Mouse (Mus musculus): Measurements from ENCODE around the gene Hadh. TPM values are rescaled to one million over a fixed set of nuclear protein-coding genes. Genes with fewer than 3 reads are reported as not detected.

The Hadh gene
- polyA plus RNA-seq, 1 experiment from 2014 or later, result 123 TPM

DNA sequence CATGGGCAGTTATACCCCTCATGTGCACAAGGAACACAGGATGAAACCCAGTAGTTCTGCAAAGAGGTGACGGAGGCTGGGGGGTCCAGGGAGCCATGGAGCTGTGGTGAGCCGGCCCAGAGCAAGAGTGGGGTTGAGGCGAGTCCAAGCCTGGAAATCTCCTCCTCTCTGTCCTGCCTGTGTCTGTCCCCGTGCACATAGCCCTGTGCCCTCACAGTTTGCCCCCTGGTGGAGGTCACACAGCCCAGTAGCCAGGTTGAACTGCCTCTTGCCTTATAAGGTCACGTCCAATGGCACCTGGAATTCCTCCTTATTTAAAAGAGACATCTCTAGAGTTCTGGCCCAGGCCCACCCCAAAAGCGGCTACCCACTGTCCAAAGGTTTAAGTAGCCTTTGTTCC lies 24.5 kb downstream of the Hadh start:
- Histone ChIP-seq H3K4me2 (ENCODE audit: low read depth, low read length) (no peak overlapping the region), H3K4me3 (ENCODE audit: low read length) (no peak overlapping the region), H3K27ac (ENCODE audit: low read length) (no peak overlapping the region), H3K9ac (ENCODE audit: low read length) (no peak overlapping the region), H3K9me3 (ENCODE audit: control insufficient read depth, low read length) (no peaks in the 10 kb centered on the region), H3K4me1 (replicated peaks; ENCODE audit: control insufficient read depth, insufficient read depth, low read length) (peaks cover 6% of the 10 kb centered on the region; the same call in 1 of the 2 replicates), H3K27me3 (ENCODE audit: control insufficient read depth, insufficient read depth, low read depth, low read length) (no peaks in the 10 kb centered on the region), H3K36me3 (ENCODE audit: control insufficient read depth, insufficient read depth, low read length) (peaks cover 12% of the 10 kb centered on the region)
- 68% methylated on average over 6 of the region's 6 CpGs for WGBS
- no peak for ATAC-seq (ENCODE audit: low read depth)

DNA sequence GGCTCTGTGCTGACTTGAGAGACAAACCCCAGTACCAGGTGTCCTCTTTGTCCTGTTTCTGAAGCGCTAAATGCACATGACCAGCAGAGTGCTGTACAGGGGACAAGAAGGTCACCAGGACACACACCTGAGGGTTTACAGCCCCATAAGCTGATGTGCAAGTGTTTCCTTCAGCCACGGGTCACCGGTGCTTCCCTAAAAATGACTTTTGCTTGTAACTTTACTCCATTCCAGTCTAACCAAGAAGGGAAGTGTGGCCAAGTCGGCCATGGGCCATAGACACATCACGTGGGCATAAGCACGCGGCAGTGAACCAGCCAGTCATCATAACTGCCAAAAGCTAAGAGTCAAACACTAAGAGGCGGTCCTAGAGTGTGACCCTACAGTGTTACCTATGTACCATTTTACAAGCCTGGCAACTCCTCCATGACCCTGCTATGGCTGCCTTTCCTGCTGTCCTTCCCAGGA lies 25.3 kb downstream of the Hadh start:
- no peak overlapping the region for H3K4me2 ChIP-seq (ENCODE audit: low read depth, low read length)
- no peaks in the 10 kb centered on the region for H3K27me3 ChIP-seq (ENCODE audit: control insufficient read depth, insufficient read depth, low read depth, low read length)
- peaks cover 6% of the 10 kb centered on the region; the same call in 1 of the 2 replicates for H3K4me1 ChIP-seq (replicated peaks; ENCODE audit: control insufficient read depth, insufficient read depth, low read length)
- no peak overlapping the region for H3K27ac ChIP-seq (ENCODE audit: low read length)
- H3K4me3 ChIP-seq (ENCODE audit: low read length), result no peak overlapping the region
- no peak overlapping the region for H3K9ac ChIP-seq (ENCODE audit: low read length)
- no peaks in the 10 kb centered on the region for H3K9me3 ChIP-seq (ENCODE audit: control insufficient read depth, low read length)
- H3K36me3 ChIP-seq (ENCODE audit: control insufficient read depth, insufficient read depth, low read length), result peaks cover 14% of the 10 kb centered on the region
- ATAC-seq (ENCODE audit: low read depth), result 0 out of 2 replicates have a peak, but pooled peaks have one; percentile 2
- WGBS, result 86% methylated on average over 8 of the region's 8 CpGs

DNA sequence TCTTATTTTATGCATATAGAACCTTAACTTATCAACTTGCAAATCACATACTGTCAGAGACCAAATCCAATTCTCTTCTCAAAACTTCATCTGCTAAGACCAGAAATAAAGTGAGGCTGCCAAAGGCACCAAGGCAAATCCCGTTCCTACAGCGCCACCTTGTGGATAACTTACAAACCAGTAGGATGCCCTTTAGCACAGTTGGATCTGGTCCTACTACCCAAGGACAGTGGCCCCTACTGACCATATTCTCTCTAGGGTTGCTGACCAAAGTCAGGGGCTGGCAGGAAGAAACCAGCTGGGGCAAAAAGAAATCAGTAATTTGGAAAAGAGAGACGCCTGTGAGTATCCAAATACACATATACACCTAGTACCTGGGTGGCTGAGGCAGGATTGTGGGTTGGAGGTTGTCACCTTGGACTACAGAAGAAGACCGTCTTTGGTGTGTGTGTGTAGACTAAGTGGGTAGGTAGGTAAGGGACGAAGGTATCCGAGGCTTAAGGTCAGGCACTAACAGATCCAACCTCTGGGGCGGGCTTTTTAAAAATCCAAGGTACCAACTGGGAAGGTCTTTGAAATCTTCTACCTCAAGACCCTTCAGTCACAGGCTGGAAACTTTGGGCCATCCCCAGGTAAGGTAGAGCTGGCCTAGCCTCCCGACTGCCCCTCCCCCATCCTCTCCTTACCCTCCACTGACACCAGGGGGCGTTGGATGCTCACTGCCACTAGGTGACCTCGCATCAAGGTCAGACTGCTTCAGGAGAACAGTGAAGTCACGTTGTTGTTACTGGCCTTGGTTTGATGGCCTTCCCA lies 25.9 kb downstream of the Hadh start:
- Histone ChIP-seq H3K36me3 (ENCODE audit: control insufficient read depth, insufficient read depth, low read length) (peaks cover 14% of the 10 kb centered on the region), H3K4me1 (replicated peaks; ENCODE audit: control insufficient read depth, insufficient read depth, low read length) (peaks cover 6% of the 10 kb centered on the region; the same call in 1 of the 2 replicates), H3K27ac (ENCODE audit: low read length) (no peak overlapping the region), H3K4me3 (ENCODE audit: low read length) (no peak overlapping the region), H3K4me2 (ENCODE audit: low read depth, low read length) (no peak overlapping the region), H3K9me3 (ENCODE audit: control insufficient read depth, low read length) (no peaks in the 10 kb centered on the region), H3K9ac (ENCODE audit: low read length) (no peak overlapping the region), H3K27me3 (ENCODE audit: control insufficient read depth, insufficient read depth, low read depth, low read length) (no peaks in the 10 kb centered on the region)
- 54% methylated on average over 11 of the region's 11 CpGs for WGBS
- peak; percentile 76 for ATAC-seq (ENCODE audit: low read depth)

DNA sequence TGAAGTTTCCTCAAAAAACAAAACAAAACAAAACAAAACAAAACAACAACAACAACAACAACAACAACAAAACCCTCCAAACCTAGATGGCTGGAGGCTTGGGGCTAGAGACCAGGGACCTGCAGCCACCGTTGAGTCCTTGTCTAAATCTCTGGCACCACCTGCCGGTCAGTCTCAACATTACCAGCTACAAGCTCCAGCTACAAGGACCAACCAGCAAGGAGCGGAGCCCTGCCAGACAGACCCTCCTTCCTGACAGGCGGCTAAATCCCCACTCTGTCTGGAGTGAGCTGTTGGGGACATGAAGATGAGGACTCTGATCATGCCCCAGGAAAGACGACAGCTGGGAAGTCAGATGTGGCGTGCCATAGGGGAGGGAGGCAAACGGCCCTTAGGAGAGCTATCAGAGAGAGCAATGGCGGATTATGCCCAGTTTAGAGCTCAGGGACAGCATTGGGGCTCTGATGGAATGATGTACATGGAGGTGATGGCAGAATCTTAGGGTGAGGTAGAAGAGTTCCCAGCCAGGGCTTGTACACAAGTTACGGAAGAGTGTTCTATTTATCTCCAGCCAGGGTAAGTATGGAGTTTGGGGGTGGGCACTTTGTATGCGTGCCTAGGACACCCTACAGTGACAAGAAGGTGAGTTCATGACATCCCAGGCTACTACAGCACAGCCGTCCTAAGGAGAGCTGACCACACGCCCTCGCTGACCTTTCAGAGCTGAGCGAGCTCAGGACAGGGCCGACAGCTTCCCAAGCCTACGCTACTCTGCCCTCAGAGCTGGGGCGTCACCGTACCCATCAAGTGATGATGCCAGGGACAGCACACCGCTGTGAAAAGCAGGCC lies 33.9 kb downstream of the Hadh start:
- Histone ChIP-seq H3K4me3 (ENCODE audit: low read length) (no peak overlapping the region), H3K4me1 (replicated peaks; ENCODE audit: control insufficient read depth, insufficient read depth, low read length) (peaks cover 5% of the 10 kb centered on the region; the same call in 1 of the 2 replicates), H3K36me3 (ENCODE audit: control insufficient read depth, insufficient read depth, low read length) (peaks cover 16% of the 10 kb centered on the region; the same call in 1 of the 2 replicates), H3K4me2 (ENCODE audit: low read depth, low read length) (no peak overlapping the region), H3K9me3 (ENCODE audit: control insufficient read depth, low read length) (no peaks in the 10 kb centered on the region), H3K27ac (ENCODE audit: low read length) (no peak overlapping the region), H3K9ac (ENCODE audit: low read length) (no peak overlapping the region), H3K27me3 (ENCODE audit: control insufficient read depth, insufficient read depth, low read depth, low read length) (no peaks in the 10 kb centered on the region)
- peak; percentile 83 for ATAC-seq (ENCODE audit: low read depth)
- 56% methylated on average over 19 of the region's 19 CpGs for WGBS

DNA sequence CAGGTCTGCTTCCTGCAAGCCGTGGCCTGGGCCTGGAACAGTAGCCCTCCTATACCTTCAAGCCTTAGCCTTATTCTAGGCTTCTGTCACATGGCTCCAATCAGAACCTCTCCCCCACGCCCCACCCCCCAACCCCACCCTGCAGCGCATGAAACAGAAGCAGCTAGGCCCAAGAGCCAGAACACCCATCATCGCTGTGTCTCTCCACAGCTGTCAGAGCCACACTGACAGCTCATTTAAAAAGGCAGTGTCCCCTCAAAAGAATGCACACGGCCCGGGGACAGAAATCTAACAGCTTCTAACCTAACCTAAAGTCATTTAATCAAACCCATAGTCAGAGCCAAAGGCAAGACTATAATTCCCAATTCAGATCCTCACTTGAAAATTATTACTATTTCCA lies 34.8 kb downstream of the Hadh start:
- H3K36me3 ChIP-seq (ENCODE audit: control insufficient read depth, insufficient read depth, low read length), result peaks cover 21% of the 10 kb centered on the region; the same call in 1 of the 2 replicates
- no peak overlapping the region for H3K4me2 ChIP-seq (ENCODE audit: low read depth, low read length)
- H3K9me3 ChIP-seq (ENCODE audit: control insufficient read depth, low read length), result no peaks in the 10 kb centered on the region
- H3K27ac ChIP-seq (ENCODE audit: low read length), result no peak overlapping the region
- ATAC-seq (ENCODE audit: low read depth), result peak; percentile 73
- no peaks in the 10 kb centered on the region for H3K27me3 ChIP-seq (ENCODE audit: control insufficient read depth, insufficient read depth, low read depth, low read length)
- WGBS, result 47% methylated on average over 6 of the region's 6 CpGs
- H3K4me1 ChIP-seq (replicated peaks; ENCODE audit: control insufficient read depth, insufficient read depth, low read length), result peaks cover 5% of the 10 kb centered on the region; the same call in 1 of the 2 replicates
- H3K9ac ChIP-seq (ENCODE audit: low read length), result no peak overlapping the region
- no peak overlapping the region for H3K4me3 ChIP-seq (ENCODE audit: low read length)

DNA sequence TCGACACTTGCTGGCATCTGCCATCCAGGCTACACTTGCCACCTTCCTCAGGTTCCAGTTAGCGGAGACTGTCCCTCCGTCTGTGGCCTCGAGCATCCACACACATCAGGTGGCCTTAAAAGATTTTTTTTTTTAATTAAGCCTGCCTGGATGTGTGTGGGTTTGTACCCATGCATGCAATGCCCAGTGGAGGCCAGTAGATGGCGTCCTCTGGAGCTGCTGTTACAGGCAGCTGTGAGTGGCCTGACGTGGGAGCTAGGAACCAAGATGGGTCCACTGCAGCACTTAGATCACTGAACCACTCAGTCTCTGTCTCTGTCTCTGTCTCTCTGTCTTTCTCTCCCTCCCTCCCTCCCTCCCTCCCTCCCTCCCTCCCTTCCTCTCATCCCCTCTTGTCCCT lies 43.8 kb downstream of the Hadh start:
- H3K4me3 ChIP-seq (ENCODE audit: low read length), result no peak overlapping the region
- no peak for ATAC-seq (ENCODE audit: low read depth)
- 73% methylated on average over 6 of the region's 6 CpGs for WGBS

DNA sequence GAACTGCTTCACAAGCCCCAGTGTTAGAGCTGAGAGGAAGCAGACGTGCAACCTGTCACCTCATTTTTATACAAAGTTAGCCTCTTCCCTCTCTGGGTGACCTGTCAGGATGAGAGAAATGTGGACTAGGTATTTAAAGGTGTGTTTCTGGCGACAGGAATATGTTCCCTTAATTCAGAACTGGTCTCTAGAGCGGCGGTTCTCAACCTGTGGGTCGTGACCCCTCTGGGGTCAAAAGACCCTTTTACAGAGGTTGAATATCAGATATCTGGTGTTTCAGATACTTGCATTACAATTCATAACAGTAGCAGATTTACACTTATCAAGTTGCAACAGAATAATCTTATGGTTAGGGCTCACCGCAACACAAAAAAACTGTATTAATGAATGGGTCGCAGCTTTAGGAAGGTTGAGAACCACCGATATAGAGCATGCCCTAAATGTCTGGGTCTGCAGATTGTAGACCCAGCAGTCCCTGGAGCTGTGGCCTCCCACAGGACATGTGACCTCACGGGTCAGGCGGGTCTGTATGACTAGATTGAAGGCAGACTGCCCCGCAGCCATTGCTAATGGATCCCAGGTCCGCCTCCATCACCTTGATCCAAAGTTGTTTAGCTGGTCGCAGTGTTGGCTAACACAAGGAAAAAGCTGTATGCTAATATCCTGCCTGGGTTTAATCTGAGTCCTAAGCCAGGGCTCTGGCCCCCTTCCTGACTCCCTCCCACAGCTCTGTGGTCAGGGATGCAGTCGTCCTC lies 53.1 kb downstream of the Hadh start:
- H3K9me3 ChIP-seq (ENCODE audit: control insufficient read depth, low read length), result no peaks in the 10 kb centered on the region
- WGBS, result 88% methylated on average over 14 of the region's 14 CpGs
- no peak for ATAC-seq (ENCODE audit: low read depth)

More for the DNA sequence above, 43.8 kb downstream of the Hadh start:
- H3K27me3 ChIP-seq (ENCODE audit: control insufficient read depth, insufficient read depth, low read depth, low read length), result no peaks in the 10 kb centered on the region
- no peak overlapping the region for H3K27ac ChIP-seq (ENCODE audit: low read length)
- peaks cover 8% of the 10 kb centered on the region; the same call in 1 of the 2 replicates for H3K36me3 ChIP-seq (ENCODE audit: control insufficient read depth, insufficient read depth, low read length)
- no peaks in the 10 kb centered on the region for H3K9me3 ChIP-seq (ENCODE audit: control insufficient read depth, low read length)
- H3K9ac ChIP-seq (ENCODE audit: low read length), result no peak overlapping the region
- H3K4me2 ChIP-seq (ENCODE audit: low read depth, low read length), result no peak overlapping the region
- H3K4me1 ChIP-seq (replicated peaks; ENCODE audit: control insufficient read depth, insufficient read depth, low read length), result no peaks in the 10 kb centered on the region

DNA sequence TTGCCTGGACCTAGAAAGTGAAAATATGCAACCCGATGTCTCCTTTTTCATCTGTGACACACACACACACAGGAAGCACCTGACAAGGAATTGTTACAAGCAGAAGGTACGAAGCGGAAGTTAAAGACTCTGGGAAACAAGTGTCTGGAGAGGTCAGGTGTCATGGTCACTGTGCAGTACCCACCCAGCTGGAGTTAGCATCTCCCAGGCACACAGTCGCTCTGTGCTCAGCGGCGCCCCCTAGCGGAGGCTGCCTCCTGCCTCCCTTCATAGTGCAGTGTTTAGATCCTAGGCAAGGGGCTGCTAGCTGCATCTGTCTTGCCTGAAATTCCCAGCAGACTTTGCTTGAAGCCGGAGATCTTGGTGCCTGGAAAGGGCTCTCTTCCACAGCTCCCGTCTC lies 57.1 kb downstream of the Hadh start:
- Histone ChIP-seq H3K27ac (ENCODE audit: low read length) (no peak overlapping the region), H3K36me3 (ENCODE audit: control insufficient read depth, insufficient read depth, low read length) (no peaks in the 10 kb centered on the region), H3K4me1 (replicated peaks; ENCODE audit: control insufficient read depth, insufficient read depth, low read length) (no peaks in the 10 kb centered on the region), H3K9ac (ENCODE audit: low read length) (no peak overlapping the region), H3K9me3 (ENCODE audit: control insufficient read depth, low read length) (no peaks in the 10 kb centered on the region), H3K4me2 (ENCODE audit: low read depth, low read length) (no peak overlapping the region), H3K4me3 (ENCODE audit: low read length) (no peak overlapping the region), H3K27me3 (ENCODE audit: control insufficient read depth, insufficient read depth, low read depth, low read length) (no peaks in the 10 kb centered on the region)
- 59% methylated on average over 9 of the region's 9 CpGs for WGBS
- no peak for ATAC-seq (ENCODE audit: low read depth)

More for the DNA sequence above, 53.1 kb downstream of the Hadh start:
- no peak overlapping the region for H3K4me2 ChIP-seq (ENCODE audit: low read depth, low read length)
- H3K4me1 ChIP-seq (replicated peaks; ENCODE audit: control insufficient read depth, insufficient read depth, low read length), result no peaks in the 10 kb centered on the region
- H3K36me3 ChIP-seq (ENCODE audit: control insufficient read depth, insufficient read depth, low read length), result no peaks in the 10 kb centered on the region
- no peaks in the 10 kb centered on the region for H3K27me3 ChIP-seq (ENCODE audit: control insufficient read depth, insufficient read depth, low read depth, low read length)
- no peak overlapping the region for H3K4me3 ChIP-seq (ENCODE audit: low read length)
- H3K9ac ChIP-seq (ENCODE audit: low read length), result no peak overlapping the region
- H3K27ac ChIP-seq (ENCODE audit: low read length), result no peak overlapping the region
